Mouse (Mus musculus) neural tube, embryonic 13.5 days (tissue): Measurements from ENCODE around the gene Dkk3. TPM values are rescaled to one million over a fixed set of nuclear protein-coding genes. Genes with fewer than 3 reads are reported as not detected.

Experiments
- ATAC-seq: fragments of 200-750 bp; cut with Nextera tagmentation; 2 replicates; pipeline ENCODE4 v1.8.0; 2017; ENCODE audit warnings: low read depth, mild to moderate bottlenecking, moderate TSS enrichment, moderate library complexity
- H3K27ac ChIP-seq: fragments of 300-500 bp; sonication (generic); replicated peaks from 2 replicates; pipeline ENCODE4 v1.5.1; 2015; ENCODE audit warnings: moderate library complexity, mild to moderate bottlenecking, inconsistent platforms
- H3K27me3 ChIP-seq: fragments of 300-500 bp; sonication (generic); 2 replicates; pipeline ENCODE4 v1.6.1; 2015; ENCODE audit warnings: mild to moderate bottlenecking, inconsistent platforms
- H3K36me3 ChIP-seq: fragments of 300-500 bp; sonication (generic); 2 replicates; pipeline ENCODE4 v1.6.1; 2015; ENCODE audit warnings: mild to moderate bottlenecking, inconsistent platforms
- H3K4me1 ChIP-seq: fragments of 300-500 bp; sonication (generic); replicated peaks from 2 replicates; pipeline ENCODE4 v1.6.1; 2015; ENCODE audit warnings: inconsistent platforms
- H3K4me2 ChIP-seq: fragments of 300-500 bp; sonication (generic); 2 replicates; pipeline ENCODE4 v1.6.1; 2015; ENCODE audit warnings: inconsistent platforms, mild to moderate bottlenecking, moderate library complexity
- H3K4me3 ChIP-seq: fragments of 300-500 bp; sonication (generic); 2 replicates; pipeline ENCODE4 v1.5.1; 2015; ENCODE audit warnings: mild to moderate bottlenecking, inconsistent platforms
- H3K9ac ChIP-seq: fragments of 300-500 bp; sonication (generic); 2 replicates; pipeline ENCODE4 v1.6.1; 2015; ENCODE audit warnings: moderate library complexity, mild to moderate bottlenecking, inconsistent platforms
- H3K9me3 ChIP-seq: fragments of 300-500 bp; sonication (generic); 2 replicates; pipeline ENCODE4 v1.6.1; 2016; ENCODE audit warnings: inconsistent platforms
- WGBS: fragments of 180-500 bp; shearing (Covaris S2); methylation state at CpG from one replicate; pipeline ENCODE4 v1.1.7; 2015; 5-methylcytosine and 5-hydroxymethylcytosine counted together
- polyA plus RNA-seq: library from polyadenylated mRNA; unstranded; fragments of >200 nt; fragmentation: Nextera tagmentation; extraction: Ambion mirVana; gene quantifications from 2 replicates; pipeline ENCODE4 v1.2.1, GENCODE M21; 2015

The Dkk3 gene
- polyA plus RNA-seq, 1 experiment from 2014 or later: 22.5 TPM

- no peak overlapping the region for H3K4me3 ChIP-seq
- H3K27me3 ChIP-seq: peaks cover under 1% of the 10 kb centered on the region; the same call in 1 of the 2 replicates
- no peak overlapping the region for H3K4me2 ChIP-seq
- no peaks in the 10 kb centered on the region for H3K36me3 ChIP-seq
- WGBS: 93% methylated on average over 3 of the region's 3 CpGs
- no peak for ATAC-seq
- H3K9ac ChIP-seq: no peak overlapping the region
- no peaks in the 10 kb centered on the region for H3K4me1 ChIP-seq
- H3K27ac ChIP-seq: no peak overlapping the region
- no peaks in the 10 kb centered on the region for H3K9me3 ChIP-seq
These were observed 5.6 kb upstream of the Dkk3 start for GRCm38 (mm10) chr7:112164430-112164829.

GRCm38 (mm10) chr7:112159835-112160234 is 978 bp upstream of the Dkk3 start:
- no peak overlapping the region for H3K4me3 ChIP-seq
- ATAC-seq: no peak
- no peak overlapping the region for H3K4me2 ChIP-seq
- no peak overlapping the region for H3K9ac ChIP-seq
- H3K27me3 ChIP-seq: peaks cover 16% of the 10 kb centered on the region
- no peaks in the 10 kb centered on the region for H3K9me3 ChIP-seq
- H3K36me3 ChIP-seq: no peaks in the 10 kb centered on the region
- WGBS: 41% methylated on average over 5 of the region's 6 CpGs
- peaks cover 19% of the 10 kb centered on the region for H3K4me1 ChIP-seq
- no peak overlapping the region for H3K27ac ChIP-seq

- peak; percentile 68 for ATAC-seq
- 2% methylated on average over 23 of the region's 23 CpGs for WGBS
- H3K9me3 ChIP-seq: no peaks in the 10 kb centered on the region
- H3K9ac ChIP-seq: peak overlapping the region; percentile 71
- peaks cover 16% of the 10 kb centered on the region for H3K27me3 ChIP-seq
- H3K4me3 ChIP-seq: peak overlapping the region; percentile 47
- no peaks in the 10 kb centered on the region for H3K36me3 ChIP-seq
- 0 out of 2 replicates have a peak overlapping the region, but pooled peaks have one; percentile 28 for H3K27ac ChIP-seq
- peak overlapping the region; percentile 63 for H3K4me2 ChIP-seq
- peaks cover 30% of the 10 kb centered on the region for H3K4me1 ChIP-seq
These were observed 528 bp downstream of the Dkk3 start for GRCm38 (mm10) chr7:112158316-112158741.

- Histone ChIP-seq H3K4me3 (peak overlapping the region; percentile 47), H3K4me1 (peaks cover 30% of the 10 kb centered on the region), H3K27me3 (peaks cover 16% of the 10 kb centered on the region), H3K4me2 (peak overlapping the region; percentile 63), H3K36me3 (no peaks in the 10 kb centered on the region), H3K9ac (peak overlapping the region; percentile 71), H3K27ac (0 out of 2 replicates have a peak overlapping the region, but pooled peaks have one; percentile 28), H3K9me3 (no peaks in the 10 kb centered on the region)
- 12% methylated on average over 23 of the region's 23 CpGs for WGBS
- peak; percentile 47; the same call in 1 of the 2 replicates for ATAC-seq
These were observed 1.1 kb downstream of the Dkk3 start for GRCm38 (mm10) chr7:112157584-112158315.

GRCm38 (mm10) chr7:112155194-112155593 is 3.7 kb downstream of the Dkk3 start:
- WGBS: 39% methylated on average over 1 of the region's 1 CpGs

GRCm38 (mm10) chr7:112154445-112154844 is 4.4 kb downstream of the Dkk3 start:
- H3K9me3 ChIP-seq: no peaks in the 10 kb centered on the region
- H3K27ac ChIP-seq: no peak overlapping the region
- peaks cover 30% of the 10 kb centered on the region for H3K4me1 ChIP-seq
- no peak for ATAC-seq
- WGBS: 67% methylated on average over 4 of the region's 4 CpGs
- H3K4me3 ChIP-seq: no peak overlapping the region
- H3K4me2 ChIP-seq: no peak overlapping the region
- no peaks in the 10 kb centered on the region for H3K36me3 ChIP-seq
- peaks cover 16% of the 10 kb centered on the region for H3K27me3 ChIP-seq
- H3K9ac ChIP-seq: no peak overlapping the region

More at GRCm38 (mm10) chr7:112155194-112155593, 3.7 kb downstream of the Dkk3 start:
- Histone ChIP-seq H3K36me3 (no peaks in the 10 kb centered on the region), H3K9ac (no peak overlapping the region), H3K4me3 (no peak overlapping the region), H3K27ac (no peak overlapping the region), H3K27me3 (peaks cover 16% of the 10 kb centered on the region), H3K4me1 (peaks cover 30% of the 10 kb centered on the region), H3K9me3 (no peaks in the 10 kb centered on the region), H3K4me2 (no peak overlapping the region)
- ATAC-seq: no peak

GRCm38 (mm10) chr7:112149113-112149512 is 9.7 kb downstream of the Dkk3 start:
- no peak for ATAC-seq
- Histone ChIP-seq H3K4me1 (peaks cover 8% of the 10 kb centered on the region; the same call in 1 of the 2 replicates), H3K27ac (no peak overlapping the region), H3K27me3 (no peaks in the 10 kb centered on the region), H3K4me2 (no peak overlapping the region), H3K36me3 (no peaks in the 10 kb centered on the region), H3K9ac (no peak overlapping the region), H3K9me3 (no peaks in the 10 kb centered on the region), H3K4me3 (no peak overlapping the region)
- WGBS: 91% methylated on average over 10 of the region's 10 CpGs

- H3K27me3 ChIP-seq: no peaks in the 10 kb centered on the region
- no peak overlapping the region for H3K9ac ChIP-seq
- no peak overlapping the region for H3K4me2 ChIP-seq
- H3K4me1 ChIP-seq: peaks cover 15% of the 10 kb centered on the region
- no peaks in the 10 kb centered on the region for H3K36me3 ChIP-seq
- 80% methylated on average over 2 of the region's 2 CpGs for WGBS
- ATAC-seq: no peak
- H3K4me3 ChIP-seq: no peak overlapping the region
- H3K27ac ChIP-seq: no peak overlapping the region
- no peaks in the 10 kb centered on the region for H3K9me3 ChIP-seq
These were observed 10.9 kb downstream of the Dkk3 start for GRCm38 (mm10) chr7:112147979-112148378.

- Histone ChIP-seq H3K9me3 (no peaks in the 10 kb centered on the region), H3K4me3 (no peak overlapping the region), H3K9ac (no peak overlapping the region), H3K36me3 (no peaks in the 10 kb centered on the region), H3K27ac (no peak overlapping the region), H3K27me3 (no peaks in the 10 kb centered on the region), H3K4me1 (peaks cover 19% of the 10 kb centered on the region), H3K4me2 (no peak overlapping the region)
- no peak for ATAC-seq
- WGBS: 64% methylated on average over 11 of the region's 11 CpGs
These were observed 14.1 kb downstream of the Dkk3 start for GRCm38 (mm10) chr7:112144646-112145179.

- Histone ChIP-seq H3K4me2 (no peak overlapping the region), H3K36me3 (no peaks in the 10 kb centered on the region), H3K9me3 (no peaks in the 10 kb centered on the region), H3K27me3 (no peaks in the 10 kb centered on the region), H3K27ac (no peak overlapping the region), H3K4me3 (no peak overlapping the region), H3K9ac (no peak overlapping the region), H3K4me1 (peaks cover 19% of the 10 kb centered on the region)
- 67% methylated on average over 4 of the region's 4 CpGs for WGBS
- ATAC-seq: no peak; the same call in 1 of the 2 replicates
These were observed 14.9 kb downstream of the Dkk3 start for GRCm38 (mm10) chr7:112143978-112144377.

GRCm38 (mm10) chr7:112143090-112143500 is 15.8 kb downstream of the Dkk3 start:
- no peak for ATAC-seq
- H3K4me2 ChIP-seq: no peak overlapping the region
- WGBS: 43% methylated on average over 7 of the region's 7 CpGs
- H3K9me3 ChIP-seq: no peaks in the 10 kb centered on the region
- 0 out of 2 replicates have a peak overlapping the region, but pooled peaks have one; percentile 4 for H3K27ac ChIP-seq
- no peaks in the 10 kb centered on the region for H3K36me3 ChIP-seq
- H3K4me3 ChIP-seq: no peak overlapping the region
- H3K9ac ChIP-seq: no peak overlapping the region
- H3K4me1 ChIP-seq: peaks cover 19% of the 10 kb centered on the region
- no peaks in the 10 kb centered on the region for H3K27me3 ChIP-seq

GRCm38 (mm10) chr7:112142616-112143015 is 16.2 kb downstream of the Dkk3 start:
- no peak for ATAC-seq

More at GRCm38 (mm10) chr7:112142616-112143015, 16.2 kb downstream of the Dkk3 start:
- Histone ChIP-seq H3K27ac (no peak overlapping the region), H3K27me3 (no peaks in the 10 kb centered on the region), H3K4me3 (no peak overlapping the region), H3K9me3 (no peaks in the 10 kb centered on the region), H3K4me1 (peaks cover 19% of the 10 kb centered on the region), H3K4me2 (no peak overlapping the region), H3K9ac (no peak overlapping the region), H3K36me3 (no peaks in the 10 kb centered on the region)
- WGBS: 80% methylated on average over 3 of the region's 3 CpGs
